Mouse (Mus musculus) hindbrain, postnatal 0 days (tissue): ENCODE data around the gene Coq7. TPM values are rescaled to one million over a fixed set of nuclear protein-coding genes. Genes with fewer than 3 reads are reported as not detected.

Experiments
- ATAC-seq: fragments of 200-750 bp; cut with Nextera tagmentation; 2 replicates; pipeline ENCODE4 v1.8.0; 2017; ENCODE audit warnings: mild to moderate bottlenecking, moderate TSS enrichment, moderate library complexity
- DNase-seq: peaks from one replicate; pipeline ENCODE4 v3.0.0-alpha.2; 2015; ENCODE audit warnings: low spot score
- H3K27ac ChIP-seq: fragments of 300-500 bp; sonication (generic); 2 replicates; pipeline ENCODE4 v1.5.1; 2014; ENCODE audit warnings: mild to moderate bottlenecking
- H3K27me3 ChIP-seq: fragments of 300-500 bp; sonication (generic); 2 replicates; pipeline ENCODE4 v1.6.1; 2014; ENCODE audit warnings: low read length, mixed read lengths; ENCODE audit not compliant: insufficient read depth
- H3K36me3 ChIP-seq: fragments of 300-500 bp; sonication (generic); 2 replicates; pipeline ENCODE4 v1.6.1; 2014; ENCODE audit warnings: low read length, mixed read lengths; ENCODE audit not compliant: insufficient read depth
- H3K4me1 ChIP-seq: fragments of 300-500 bp; sonication (generic); 2 replicates; pipeline ENCODE4 v1.6.1; 2014; ENCODE audit warnings: antibody characterized with exemption, low read length, mixed read lengths; ENCODE audit not compliant: insufficient read depth
- H3K4me2 ChIP-seq: fragments of 300-500 bp; sonication (generic); 2 replicates; pipeline ENCODE4 v1.6.1; 2014; ENCODE audit warnings: low read depth, mild to moderate bottlenecking, low read length, moderate library complexity, mixed read lengths
- H3K4me3 ChIP-seq: fragments of 300-500 bp; sonication (generic); 2 replicates; pipeline ENCODE4 v1.5.1; 2014; ENCODE audit warnings: low read length
- H3K9ac ChIP-seq: fragments of 300-500 bp; sonication (generic); replicated peaks from 2 replicates; pipeline ENCODE4 v1.6.1; 2014; ENCODE audit warnings: mild to moderate bottlenecking, low read length, moderate library complexity, mixed read lengths
- H3K9me3 ChIP-seq: fragments of 300-500 bp; sonication (generic); 2 replicates; pipeline ENCODE4 v1.6.1; 2016; ENCODE audit warnings: low read length, mixed read lengths
- CTCF ChIP-seq: IDR thresholded peaks from 2 replicates; pipeline ENCODE4 v1.5.1; 2016; ENCODE audit warnings: antibody characterized with exemption, control low read depth, low read depth
- WGBS: fragments of 180-500 bp; shearing (Covaris S2); extraction: QIAGEN DNeasy Blood & Tissue Kit; methylation state at CpG from one replicate; pipeline ENCODE4 v1.1.7; 2014; 5-methylcytosine and 5-hydroxymethylcytosine counted together
- polyA plus RNA-seq: library from polyadenylated mRNA; unstranded; fragments of >200 nt; fragmentation: Nextera tagmentation; extraction: Ambion mirVana; gene quantifications from 2 replicates; pipeline ENCODE4 v1.2.1, GENCODE M21; 2015
- total RNA-seq: library from RNA; depleted of rRNA; stranded (reverse); fragments of >200 nt; gene quantifications from 2 replicates; pipeline ENCODE4 v1.2.3, GENCODE M21; 2014; rRNA removed

The Coq7 gene
- 32.0 and 35.8 TPM in 2 replicates for total RNA-seq
- 154 and 157 TPM in 2 replicates for polyA plus RNA-seq

DNA sequence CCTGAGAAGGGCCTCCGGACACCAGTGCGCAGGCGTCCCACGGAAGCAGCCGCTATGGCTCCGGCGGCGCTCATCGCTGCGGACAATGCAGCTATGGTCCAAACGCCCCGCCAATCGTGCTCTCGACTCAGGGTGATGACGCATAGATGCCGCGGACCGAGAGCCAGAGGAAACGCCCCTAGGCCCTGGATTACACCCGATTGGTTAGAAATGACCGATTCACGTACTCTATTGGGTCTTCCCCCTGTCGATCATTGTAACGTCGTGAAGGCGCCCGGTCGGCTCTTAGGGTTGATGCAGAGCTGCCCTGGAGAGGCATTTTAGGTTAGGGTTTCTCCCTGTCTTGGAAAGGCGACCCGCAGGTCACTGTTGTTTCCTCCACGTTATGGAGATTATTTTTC is at the start of gene Coq7:
Gene Coq7, minus strand, starts transcription at position 179 of the 401 bp plus-strand sequence.
- Histone ChIP-seq H3K27me3 (no peaks in the 10 kb centered on the region), H3K9me3 (no peaks in the 10 kb centered on the region), H3K36me3 (peaks cover 5% of the 10 kb centered on the region; the same call in 1 of the 2 replicates), H3K4me2 (peak within 1 kb of the TSS; percentile 80), H3K4me1 (no peaks in the 10 kb centered on the region; the same call in 1 of the 2 replicates), H3K9ac (peak within 1 kb of the TSS; percentile 67), H3K4me3 (peak within 1 kb of the TSS; percentile 54), H3K27ac (peak within 1 kb of the TSS; percentile 96)
- TF ChIP-seq CTCF, result no peak
- peak; percentile 100 for ATAC-seq
- peak; percentile 99 for DNase-seq
- WGBS, result under 1% methylated on average over 31 of the region's 31 CpGs

DNA sequence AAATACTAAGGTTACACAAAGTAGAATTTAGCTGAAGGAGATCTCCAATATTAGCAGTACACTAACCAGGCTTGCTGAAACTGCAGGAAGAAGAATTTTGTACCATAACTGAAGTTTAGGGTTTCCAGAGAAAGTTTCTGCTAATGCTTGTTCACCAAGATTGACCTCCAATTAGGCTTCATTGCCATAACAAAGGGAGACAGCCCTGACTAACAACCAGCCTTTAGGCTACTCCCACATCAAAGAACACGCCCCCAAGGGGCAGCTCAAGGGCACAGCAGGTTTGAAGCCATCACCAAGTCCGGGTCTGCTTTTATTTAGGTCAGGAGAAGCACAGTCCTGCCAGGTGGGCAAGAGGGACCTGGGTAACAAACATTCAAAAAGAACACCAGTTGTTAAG is 46.8 kb upstream of the Coq7 start:
- H3K4me2 ChIP-seq, result no peak overlapping the region
- no peak for ATAC-seq
- H3K36me3 ChIP-seq, result no peaks in the 10 kb centered on the region
- DNase-seq, result no peak
- H3K27me3 ChIP-seq, result no peaks in the 10 kb centered on the region
- H3K27ac ChIP-seq, result no peak overlapping the region
- H3K4me3 ChIP-seq, result no peak overlapping the region
- H3K9me3 ChIP-seq, result no peaks in the 10 kb centered on the region
- 67% methylated on average over 2 of the region's 2 CpGs for WGBS
- TF ChIP-seq CTCF, result no peak
- H3K4me1 ChIP-seq, result peaks cover 8% of the 10 kb centered on the region; the same call in 1 of the 2 replicates
- no peak overlapping the region for H3K9ac ChIP-seq

DNA sequence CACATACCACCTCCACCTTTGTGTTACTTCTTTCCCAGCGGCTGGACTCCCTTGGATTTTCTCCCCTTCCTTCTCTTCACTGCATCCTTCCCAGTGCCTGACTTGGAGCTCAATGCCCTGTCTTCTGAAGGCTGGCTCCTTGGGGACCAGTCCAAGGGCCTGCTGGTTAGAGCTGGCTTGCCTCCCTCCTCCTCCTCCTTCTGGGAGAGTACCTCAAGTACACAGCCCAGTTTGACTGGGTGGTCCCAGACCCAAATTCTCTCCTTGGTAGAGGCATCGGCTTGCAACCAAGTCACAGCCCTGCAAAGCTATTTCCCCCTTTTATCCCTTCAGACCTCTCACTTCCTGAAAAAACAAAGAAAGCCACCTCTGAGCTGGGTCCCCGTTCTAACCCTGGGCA is 45.1 kb upstream of the Coq7 start:
- WGBS, result 63% methylated on average over 3 of the region's 3 CpGs
- Histone ChIP-seq H3K27ac (peak overlapping the region; percentile 41; the same call in 1 of the 2 replicates), H3K9me3 (no peaks in the 10 kb centered on the region), H3K36me3 (no peaks in the 10 kb centered on the region), H3K4me3 (no peak overlapping the region), H3K4me2 (no peak overlapping the region), H3K27me3 (no peaks in the 10 kb centered on the region), H3K4me1 (0 out of 2 replicates have a peak, but pooled peaks cover under 1% of the 10 kb centered on the region), H3K9ac (no peak overlapping the region)
- no peak for ATAC-seq
- no peak for TF ChIP-seq CTCF
- no peak for DNase-seq

DNA sequence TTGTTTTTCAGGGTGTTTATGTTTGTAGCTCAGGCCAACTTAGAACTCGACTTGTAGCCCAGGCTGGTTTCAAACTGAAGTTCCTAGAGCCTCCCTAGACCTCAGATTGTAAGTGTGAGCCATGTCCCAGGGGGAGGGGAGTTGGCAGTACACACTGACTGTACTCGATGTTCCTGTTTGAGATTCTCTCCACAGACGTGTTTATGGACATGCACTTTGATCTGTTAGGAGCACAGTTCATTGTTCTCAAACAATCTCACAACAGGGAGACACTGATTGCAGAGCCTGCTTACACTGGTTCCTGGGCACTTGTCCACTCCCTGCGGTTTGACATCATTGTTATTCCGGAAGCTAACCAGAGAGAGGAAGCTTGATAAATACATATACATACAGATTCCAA is 38.9 kb upstream of the Coq7 start:
- no peaks in the 10 kb centered on the region for H3K27me3 ChIP-seq
- H3K9me3 ChIP-seq, result no peaks in the 10 kb centered on the region
- no peak overlapping the region for H3K4me3 ChIP-seq
- H3K36me3 ChIP-seq, result no peaks in the 10 kb centered on the region
- DNase-seq (no peak), ATAC-seq (no peak)
- no peaks in the 10 kb centered on the region for H3K4me1 ChIP-seq
- H3K9ac ChIP-seq, result no peak overlapping the region
- 32% methylated on average over 5 of the region's 5 CpGs for WGBS
- no peak overlapping the region for H3K4me2 ChIP-seq
- H3K27ac ChIP-seq, result no peak overlapping the region
- TF ChIP-seq CTCF, result no peak

DNA sequence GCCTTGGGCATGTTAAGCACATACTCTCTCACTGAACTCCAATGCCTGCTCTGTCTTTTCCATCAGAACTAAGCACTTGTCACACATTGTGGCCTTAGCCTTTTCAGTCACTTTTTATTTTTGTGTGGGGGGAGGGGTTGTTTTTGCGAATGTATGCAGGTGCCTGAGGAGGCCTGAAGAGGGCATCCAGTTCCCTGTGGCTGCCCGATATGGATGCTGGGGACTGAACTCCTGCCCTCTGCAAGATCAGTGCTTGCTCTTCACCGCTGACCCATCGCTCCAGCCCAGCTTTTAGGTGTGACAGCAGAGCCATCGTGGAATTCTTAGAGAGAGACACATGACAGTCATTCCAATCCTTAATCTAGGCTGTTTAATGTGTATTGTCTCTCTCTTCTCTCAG is 38.2 kb upstream of the Coq7 start:
- H3K4me3 ChIP-seq, result no peak overlapping the region
- no peaks in the 10 kb centered on the region for H3K9me3 ChIP-seq
- H3K27me3 ChIP-seq, result no peaks in the 10 kb centered on the region
- H3K9ac ChIP-seq, result no peak overlapping the region
- H3K27ac ChIP-seq, result no peak overlapping the region
- no peaks in the 10 kb centered on the region for H3K36me3 ChIP-seq
- TF ChIP-seq CTCF, result peak; percentile 32; the same call in 1 of the 2 replicates
- no peak overlapping the region for H3K4me2 ChIP-seq
- no peaks in the 10 kb centered on the region for H3K4me1 ChIP-seq
- ATAC-seq (no peak), DNase-seq (no peak)
- 49% methylated on average over 5 of the region's 5 CpGs for WGBS

GRCm38 (mm10) chr7:118569121-118569543 is 36.0 kb upstream of the Coq7 start:
- H3K36me3 ChIP-seq, result peaks cover 3% of the 10 kb centered on the region; the same call in 1 of the 2 replicates
- H3K27ac ChIP-seq, result no peak overlapping the region
- no peaks in the 10 kb centered on the region for H3K9me3 ChIP-seq
- no peaks in the 10 kb centered on the region for H3K27me3 ChIP-seq
- H3K4me1 ChIP-seq, result no peaks in the 10 kb centered on the region
- no peak for DNase-seq
- no peak for TF ChIP-seq CTCF
- 27% methylated on average over 6 of the region's 6 CpGs for WGBS
- no peak overlapping the region for H3K9ac ChIP-seq
- ATAC-seq, result peak; percentile 61; the same call in 1 of the 2 replicates
- no peak overlapping the region for H3K4me3 ChIP-seq
- H3K4me2 ChIP-seq, result no peak overlapping the region

DNA sequence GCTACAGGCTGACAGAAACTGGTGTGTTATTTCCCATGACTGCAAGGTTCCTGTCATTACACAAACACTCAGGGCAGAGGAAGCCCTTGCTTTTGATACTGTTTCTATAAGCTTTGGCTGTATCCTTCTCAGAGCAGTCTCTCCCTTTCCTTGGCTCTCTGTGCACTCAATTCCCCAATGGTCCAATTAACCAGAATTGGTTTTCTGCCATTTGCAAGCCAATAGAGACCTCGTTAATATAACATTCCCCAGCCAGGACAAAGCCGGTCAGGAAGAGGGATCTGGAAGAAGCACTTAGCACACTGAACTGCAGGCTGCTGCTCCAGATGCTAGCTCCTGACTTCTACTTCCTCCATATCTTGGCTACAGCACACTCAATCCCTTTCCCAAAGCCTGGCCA is 21.1 kb upstream of the Coq7 start:
- H3K4me2 ChIP-seq, result no peak overlapping the region
- no peak overlapping the region for H3K4me3 ChIP-seq
- WGBS, result 61% methylated on average over 2 of the region's 2 CpGs
- TF ChIP-seq CTCF, result no peak
- DNase-seq, result peak; percentile 10
- H3K4me1 ChIP-seq, result no peaks in the 10 kb centered on the region
- H3K27me3 ChIP-seq, result no peaks in the 10 kb centered on the region
- no peak for ATAC-seq
- peaks cover 24% of the 10 kb centered on the region for H3K36me3 ChIP-seq
- 0 out of 2 replicates have a peak, but pooled peaks cover 2% of the 10 kb centered on the region for H3K9me3 ChIP-seq
- no peak overlapping the region for H3K27ac ChIP-seq
- H3K9ac ChIP-seq, result no peak overlapping the region
